Mouse (Mus musculus) heart, adult 2 months (tissue): ENCODE data around the gene Map4k5. TPM values are rescaled to one million over a fixed set of nuclear protein-coding genes. Genes with fewer than 3 reads are reported as not detected.

ENCODE experiments used
- DNase-seq, 2 experiments: peaks; one replicate each; pipeline ENCODE4 v3.0.0; 2021
- H3K27ac ChIP-seq: fragments of 200-600 bp; 2 replicates; pipeline ENCODE4 v1.8.1; 2022
- H3K27me3 ChIP-seq: fragments of 200-500 bp; 2 replicates; pipeline ENCODE4 v1.6.1; 2012; ENCODE audit warnings: mild to moderate bottlenecking, low read length, inconsistent platforms, mixed read lengths; ENCODE audit not compliant: control insufficient read depth, insufficient read depth
- H3K36me3 ChIP-seq: fragments of 200-500 bp; 2 replicates; pipeline ENCODE4 v1.6.1; 2012; ENCODE audit warnings: low read length, inconsistent platforms; ENCODE audit not compliant: control insufficient read depth, insufficient read depth
- H3K4me1 ChIP-seq: fragments of 200-500 bp; 2 replicates; pipeline ENCODE4 v1.6.1; 2011; ENCODE audit warnings: low read length; ENCODE audit not compliant: control insufficient read depth, insufficient read depth
- H3K4me3 ChIP-seq: fragments of 200-600 bp; 2 replicates; pipeline ENCODE4 v1.8.1; 2022
- H3K79me2 ChIP-seq: fragments of 200-500 bp; replicated peaks from 2 replicates; pipeline ENCODE4 v1.6.1; 2012; ENCODE audit warnings: mild to moderate bottlenecking, inconsistent platforms, low read length, moderate library complexity, mixed read lengths; ENCODE audit not compliant: control insufficient read depth, insufficient read depth
- H3K9ac ChIP-seq: fragments of 200-500 bp; 2 replicates; pipeline ENCODE4 v1.6.1; 2012; ENCODE audit warnings: low read depth, mild to moderate bottlenecking, control low read depth, inconsistent platforms, low read length, mixed read lengths
- CTCF ChIP-seq: fragments of 200-600 bp; IDR thresholded peaks from 2 replicates; pipeline ENCODE4 v1.8.1; 2022; ENCODE audit warnings: antibody characterized with exemption, mild to moderate bottlenecking, moderate library complexity
- EP300 ChIP-seq: fragments of 200-500 bp; IDR thresholded peaks from 2 replicates; pipeline ENCODE4 v1.6.1; 2011; ENCODE audit warnings: low read depth, low read length, control low read depth; ENCODE audit not compliant: insufficient read depth
- POLR2A ChIP-seq: fragments of 200-500 bp; IDR thresholded peaks from 2 replicates; pipeline ENCODE4 v1.6.1; 2011; ENCODE audit warnings: mild to moderate bottlenecking, low read depth, low read length, control low read depth; ENCODE audit not compliant: insufficient read depth
- WGBS: fragments of 180-500 bp; shearing (Covaris S2); methylation state at CpG from one replicate; pipeline ENCODE4 v1.1.7; 2018; 5-methylcytosine and 5-hydroxymethylcytosine counted together
- intact Hi-C: fragments of 180-260 bp; cut with DNase I; formaldehyde crosslinking; loops from one replicate; pipeline ENCODE4 v1.15.1; 2025
- polyA plus RNA-seq: library from polyadenylated mRNA; depleted of rRNA; stranded (reverse); fragments of >200 nt; gene quantifications from 2 replicates; pipeline ENCODE4 v1.2.3, GENCODE M21; 2012
- total RNA-seq, 2 experiments: library from RNA; stranded (reverse); gene quantifications; 2 replicates each; pipeline ENCODE4 v1.2.3; 2021

Gene Map4k5
- total and polyA plus RNA-seq, 3 experiments, result 5.6 to 21.7 (median 20.0) TPM

- H3K4me1 ChIP-seq, result no peaks in the 10 kb centered on the region; the same call in 1 of the 2 replicates
- no peak for DNase-seq
- peaks cover 3% of the 10 kb centered on the region for H3K36me3 ChIP-seq
- intact Hi-C loops, result loop anchor here (2.0 kb wide), 1 partner anchor 31 kb away; no protein-coding TSS in a partner anchor
- H3K79me2 ChIP-seq, result peaks cover under 1% of the 10 kb centered on the region
- no peak overlapping the region for H3K27ac ChIP-seq
- H3K4me3 ChIP-seq, result no peak overlapping the region
- TF ChIP-seq EP300, result no peak
- no peak for TF ChIP-seq POLR2A
- TF ChIP-seq CTCF, result no peak
- H3K27me3 ChIP-seq, result no peaks in the 10 kb centered on the region
- 99% methylated on average over 2 of the region's 2 CpGs for WGBS
- H3K9ac ChIP-seq, result no peak overlapping the region
These were observed 35.4 kb downstream of the Map4k5 start for GRCm38 (mm10) chr12:69857597-69857996.

DNA sequence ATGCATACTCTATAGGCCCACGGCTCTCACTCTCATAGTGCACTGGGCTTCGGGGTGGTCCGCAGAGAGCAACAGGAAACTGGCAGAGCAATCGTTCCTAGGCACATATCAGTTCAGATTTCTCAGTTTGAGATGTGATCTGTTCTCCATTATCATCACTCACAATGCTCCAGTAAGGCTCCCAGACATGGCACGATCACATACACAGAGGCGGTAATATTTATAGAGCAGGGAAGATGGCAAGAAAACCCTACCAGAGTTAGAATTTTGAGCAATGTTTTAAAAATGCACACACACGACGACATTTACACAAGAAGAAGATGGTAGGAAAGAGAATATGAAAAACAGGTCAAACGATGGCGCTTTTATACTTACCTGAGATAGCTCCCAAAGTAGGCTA is 36.6 kb downstream of the Map4k5 start:
- WGBS, result 89% methylated on average over 10 of the region's 10 CpGs
- Histone ChIP-seq H3K79me2 (no peaks in the 10 kb centered on the region), H3K9ac (no peak overlapping the region), H3K36me3 (peaks cover 3% of the 10 kb centered on the region), H3K4me3 (no peak overlapping the region), H3K27ac (no peak overlapping the region), H3K4me1 (no peaks in the 10 kb centered on the region; the same call in 1 of the 2 replicates), H3K27me3 (no peaks in the 10 kb centered on the region)
- DNase-seq, result no peak
- intact Hi-C loops, result loop anchor here (2.0 kb wide), 1 partner anchor 32 kb away; no protein-coding TSS in a partner anchor
- TF ChIP-seq POLR2A (no peak), EP300 (no peak), CTCF (no peak)

DNA sequence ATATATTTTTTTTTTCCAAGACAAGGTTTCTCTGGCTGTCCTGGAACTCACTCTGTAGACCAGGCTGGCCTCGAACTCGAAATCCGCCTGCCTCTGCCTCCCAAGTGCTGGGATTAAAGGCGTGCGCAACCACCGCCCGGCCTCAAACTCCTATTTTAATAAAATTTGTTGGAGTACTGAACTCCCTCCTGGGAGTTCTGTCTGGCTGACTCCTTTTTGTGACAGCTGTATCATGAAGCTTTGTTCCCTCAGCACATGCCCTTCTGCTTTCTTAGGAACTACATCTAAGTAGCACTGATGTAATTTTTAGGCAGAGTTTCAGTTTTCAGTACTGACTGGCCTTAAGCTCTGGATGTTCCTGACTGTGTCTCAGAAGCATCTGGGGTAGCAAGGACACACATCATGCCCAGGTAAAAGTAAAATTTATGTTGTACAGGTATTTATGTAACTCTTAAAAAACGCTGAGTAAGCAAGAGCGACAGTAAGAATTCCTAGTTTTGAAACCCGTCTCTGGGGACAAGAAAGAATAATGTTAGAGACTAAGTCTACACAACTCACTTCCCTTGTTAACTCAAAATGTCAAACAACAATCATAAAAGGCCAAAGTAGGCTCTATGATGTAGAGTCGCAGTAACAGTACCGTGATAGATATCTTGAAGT is 37.2 kb downstream of the Map4k5 start:
- Histone ChIP-seq H3K4me1 (no peaks in the 10 kb centered on the region; the same call in 1 of the 2 replicates), H3K79me2 (no peaks in the 10 kb centered on the region), H3K27ac (no peak overlapping the region), H3K27me3 (no peaks in the 10 kb centered on the region), H3K9ac (no peak overlapping the region), H3K4me3 (no peak overlapping the region), H3K36me3 (peaks cover 3% of the 10 kb centered on the region)
- intact Hi-C loops, result loop anchor here (2.0 kb wide), 1 partner anchor 33 kb away; no protein-coding TSS in a partner anchor
- DNase-seq, result no peak
- WGBS, result 89% methylated on average over 12 of the region's 12 CpGs
- TF ChIP-seq EP300 (no peak), POLR2A (no peak), CTCF (no peak)

GRCm38 (mm10) chr12:69853942-69854341 is 39.1 kb downstream of the Map4k5 start:
- intact Hi-C loops, result no loop called here

DNA sequence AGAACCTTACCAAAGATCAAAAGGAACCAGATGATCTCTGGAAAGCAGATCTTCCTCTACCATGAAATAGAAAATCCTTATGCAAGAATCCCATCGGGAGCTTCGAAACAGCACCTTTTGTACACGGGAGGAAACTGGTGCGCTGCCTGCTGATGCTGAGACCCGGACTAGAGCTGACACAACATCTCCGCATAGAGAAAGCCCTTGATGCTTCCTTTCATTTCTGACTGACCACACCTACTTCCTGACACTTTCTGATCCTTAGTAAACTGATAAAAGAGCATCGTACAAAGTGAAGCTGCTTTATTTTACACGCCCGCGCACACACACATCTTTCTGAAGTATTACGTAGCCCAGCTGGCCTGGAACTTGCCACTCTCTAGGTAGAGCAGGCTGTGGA is 39.6 kb downstream of the Map4k5 start:
- no peaks in the 10 kb centered on the region for H3K4me1 ChIP-seq
- H3K27me3 ChIP-seq, result no peaks in the 10 kb centered on the region
- no peak overlapping the region for H3K9ac ChIP-seq
- no peaks in the 10 kb centered on the region for H3K36me3 ChIP-seq
- DNase-seq, result no peak
- WGBS, result 51% methylated on average over 11 of the region's 11 CpGs
- H3K27ac ChIP-seq, result no peak overlapping the region; the same call in 1 of the 2 replicates
- H3K4me3 ChIP-seq, result no peak overlapping the region
- H3K79me2 ChIP-seq, result no peaks in the 10 kb centered on the region
- TF ChIP-seq EP300, result no peak
- no peak for TF ChIP-seq POLR2A
- no peak for TF ChIP-seq CTCF
- intact Hi-C loops, result no loop called here

More at GRCm38 (mm10) chr12:69853942-69854341, 39.1 kb downstream of the Map4k5 start:
- Histone ChIP-seq H3K36me3 (no peaks in the 10 kb centered on the region), H3K27me3 (no peaks in the 10 kb centered on the region), H3K4me1 (no peaks in the 10 kb centered on the region; the same call in 1 of the 2 replicates), H3K27ac (no peak overlapping the region; the same call in 1 of the 2 replicates), H3K4me3 (no peak overlapping the region), H3K9ac (no peak overlapping the region), H3K79me2 (no peaks in the 10 kb centered on the region)
- TF ChIP-seq CTCF (no peak), EP300 (no peak), POLR2A (no peak)
- 85% methylated on average over 2 of the region's 2 CpGs for WGBS
- DNase-seq, result no peak

- 89% methylated on average over 9 of the region's 9 CpGs for WGBS
- peaks cover 3% of the 10 kb centered on the region for H3K36me3 ChIP-seq
- no peaks in the 10 kb centered on the region for H3K79me2 ChIP-seq
- intact Hi-C loops, result no loop called here
- no peak overlapping the region for H3K27ac ChIP-seq
- H3K4me1 ChIP-seq, result no peaks in the 10 kb centered on the region
- TF ChIP-seq POLR2A (no peak), EP300 (no peak), CTCF (no peak)
- no peak overlapping the region for H3K9ac ChIP-seq
- DNase-seq, result no peak
- H3K27me3 ChIP-seq, result no peaks in the 10 kb centered on the region
- no peak overlapping the region for H3K4me3 ChIP-seq
These were observed 40.7 kb downstream of the Map4k5 start for GRCm38 (mm10) chr12:69852288-69852687.
